Mouse (Mus musculus) retina, adult 2 months (tissue): ENCODE data around the gene Tfpi2.

ENCODE experiments used
- DNase-seq: peaks from one replicate; pipeline ENCODE4 v3.0.0-alpha.2; 2012; ENCODE audit warnings: low read depth, low spot score

Gene Tfpi2

DNA sequence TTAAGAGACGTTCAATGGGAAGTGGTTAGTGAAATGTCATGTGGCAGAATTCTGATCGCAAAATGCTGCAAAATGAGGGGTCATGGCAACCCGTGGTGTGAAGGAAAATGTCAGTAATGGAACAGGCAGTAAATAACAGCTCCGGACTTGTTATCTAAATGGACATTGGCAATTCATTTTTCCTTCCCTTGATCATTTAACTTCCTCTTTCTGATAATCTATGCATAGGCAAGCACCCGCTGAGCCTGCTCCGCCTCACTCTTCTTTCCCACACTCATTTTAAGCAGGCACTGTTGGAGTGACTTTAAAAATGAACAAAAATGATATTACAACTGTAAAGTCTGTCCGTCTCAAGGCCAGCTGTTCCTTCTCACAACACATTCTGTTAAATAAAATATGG is 72.7 kb downstream of the Tfpi2 start:
- no peak for DNase-seq
